Mouse (Mus musculus): ENCODE results near the gene Clock. TPM values are rescaled to one million over a fixed set of nuclear protein-coding genes. Genes with fewer than 3 reads are reported as not detected.

Clock gene
- polyA plus RNA-seq, 1 experiment, result 5.1 TPM

DNA sequence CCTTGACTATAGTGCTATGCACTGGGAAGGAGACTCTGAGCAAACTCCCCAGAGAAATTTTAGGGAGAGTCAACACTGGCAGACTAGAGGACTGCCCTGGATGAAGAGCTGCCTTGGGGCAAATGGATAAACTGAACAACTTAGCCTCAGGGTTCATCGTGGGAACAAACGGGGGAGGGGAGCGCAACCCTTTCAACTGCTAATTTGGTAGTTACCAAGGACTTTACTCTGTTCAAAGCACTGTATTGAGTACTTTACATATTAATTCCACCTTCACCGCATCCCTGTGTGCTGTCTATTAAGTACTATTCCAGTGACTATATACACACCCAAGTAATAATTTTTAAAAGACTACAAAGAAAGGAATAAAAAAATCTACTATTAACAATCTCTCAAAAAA lies 18.9 kb downstream of the Clock start:
- no peak for DNase-seq (ENCODE audit: low read depth in 1 of 2, low spot score in 2 of 2)
- TF ChIP-seq POLR2A (IDR thresholded peaks at IDR 0.05; ENCODE audit: low read depth, low read length) (no peak), CTCF (IDR thresholded peaks at IDR 0.05; ENCODE audit: extremely low read depth, insufficient read depth, insufficient read length, insufficient replicate concordance) (no peak)
- Histone ChIP-seq H3K27me3 (ENCODE audit: control insufficient read depth, insufficient read depth, low read length) (no peaks in the 10 kb centered on the region), H3K36me3 (ENCODE audit: control insufficient read depth, insufficient read depth, low read length) (no peaks in the 10 kb centered on the region), H3K27ac (ENCODE audit: insufficient read depth, low read length) (no peak overlapping the region), H3K4me3 (ENCODE audit: extremely low read depth, insufficient read depth, insufficient read length) (no peak overlapping the region), H3K4me1 (ENCODE audit: control insufficient read depth, insufficient read depth, insufficient read length) (no peaks in the 10 kb centered on the region)
- WGBS, result 91% methylated on average over 4 of the region's 4 CpGs

DNA sequence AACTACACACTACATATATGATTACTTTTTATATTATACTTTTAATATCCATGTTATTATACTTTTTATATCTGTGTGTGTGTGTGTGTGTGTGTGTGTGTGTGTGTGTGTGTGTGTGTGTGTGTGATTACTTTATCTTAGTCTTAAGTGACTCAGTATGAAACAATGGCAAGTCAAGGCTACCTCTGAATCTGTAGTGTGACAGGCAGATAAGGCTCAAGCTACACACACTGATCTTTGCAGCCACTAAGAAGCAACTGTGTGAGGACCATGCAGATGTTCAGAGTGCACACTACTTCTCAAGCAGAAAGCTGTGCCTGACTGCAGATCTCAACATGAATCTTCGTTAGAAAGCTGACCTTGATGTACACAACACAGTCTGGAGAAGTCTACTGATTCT lies 20.7 kb downstream of the Clock start:
- Histone ChIP-seq H3K4me3 (ENCODE audit: extremely low read depth, insufficient read depth, insufficient read length) (no peak overlapping the region), H3K27ac (ENCODE audit: insufficient read depth, low read length) (no peak overlapping the region), H3K4me1 (ENCODE audit: control insufficient read depth, insufficient read depth, insufficient read length) (no peaks in the 10 kb centered on the region), H3K36me3 (ENCODE audit: control insufficient read depth, insufficient read depth, low read length) (no peaks in the 10 kb centered on the region), H3K27me3 (ENCODE audit: control insufficient read depth, insufficient read depth, low read length) (no peaks in the 10 kb centered on the region)
- 88% methylated on average over 1 of the region's 1 CpGs for WGBS
- no peak for DNase-seq (ENCODE audit: low read depth in 1 of 2, low spot score in 2 of 2)
- TF ChIP-seq POLR2A (IDR thresholded peaks at IDR 0.05; ENCODE audit: low read depth, low read length) (no peak), CTCF (IDR thresholded peaks at IDR 0.05; ENCODE audit: extremely low read depth, insufficient read depth, insufficient read length, insufficient replicate concordance) (no peak)

DNA sequence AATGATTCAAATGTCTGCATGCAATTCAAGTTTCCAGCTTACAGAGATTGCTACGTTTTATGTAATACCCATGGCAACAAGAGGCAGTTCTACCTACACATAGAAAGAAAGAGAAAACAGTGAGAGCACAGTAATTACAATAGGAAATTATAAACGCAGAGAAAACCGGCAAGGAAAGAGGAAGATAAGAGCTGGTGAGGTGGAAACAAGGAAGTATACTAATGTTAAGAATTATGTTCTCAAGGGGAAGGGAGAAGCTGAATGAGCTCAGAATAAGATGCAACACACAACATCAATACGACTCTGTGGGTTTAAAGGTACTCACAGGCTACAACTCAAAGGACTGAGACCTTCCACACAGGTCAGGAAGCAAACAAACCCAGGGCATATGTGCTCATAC lies 29.6 kb downstream of the Clock start:
- Histone ChIP-seq H3K4me1 (ENCODE audit: control insufficient read depth, insufficient read depth, insufficient read length) (no peaks in the 10 kb centered on the region), H3K27me3 (ENCODE audit: control insufficient read depth, insufficient read depth, low read length) (no peaks in the 10 kb centered on the region), H3K27ac (ENCODE audit: insufficient read depth, low read length) (no peak overlapping the region), H3K36me3 (ENCODE audit: control insufficient read depth, insufficient read depth, low read length) (no peaks in the 10 kb centered on the region), H3K4me3 (ENCODE audit: extremely low read depth, insufficient read depth, insufficient read length) (no peak overlapping the region)
- DNase-seq (ENCODE audit: low read depth in 1 of 2, low spot score in 2 of 2), result no peak
- WGBS, result 29% methylated on average over 4 of the region's 4 CpGs
- TF ChIP-seq CTCF (IDR thresholded peaks at IDR 0.05; ENCODE audit: extremely low read depth, insufficient read depth, insufficient read length, insufficient replicate concordance) (no peak), POLR2A (IDR thresholded peaks at IDR 0.05; ENCODE audit: low read depth, low read length) (no peak)

DNA sequence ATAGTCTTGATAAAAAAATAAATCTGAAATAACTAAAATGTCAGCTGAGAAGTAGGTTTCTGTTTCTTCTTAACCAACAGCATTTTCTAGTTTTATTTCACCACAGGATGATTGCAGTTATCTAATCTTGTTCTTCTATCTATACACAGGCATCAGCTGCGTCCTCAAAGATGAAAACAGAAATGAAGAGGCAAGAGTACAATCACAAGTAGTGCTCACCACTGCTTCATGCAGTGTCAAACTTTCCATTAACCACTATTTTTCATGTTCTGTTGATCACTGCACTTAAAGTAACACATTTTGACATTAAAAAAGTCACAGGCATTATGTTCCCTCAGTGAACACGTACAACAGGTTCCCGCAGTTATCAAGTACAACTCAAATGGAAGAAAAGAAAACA lies 53.6 kb downstream of the Clock start:
- no peak overlapping the region for H3K4me3 ChIP-seq (ENCODE audit: extremely low read depth, insufficient read depth, insufficient read length)

DNA sequence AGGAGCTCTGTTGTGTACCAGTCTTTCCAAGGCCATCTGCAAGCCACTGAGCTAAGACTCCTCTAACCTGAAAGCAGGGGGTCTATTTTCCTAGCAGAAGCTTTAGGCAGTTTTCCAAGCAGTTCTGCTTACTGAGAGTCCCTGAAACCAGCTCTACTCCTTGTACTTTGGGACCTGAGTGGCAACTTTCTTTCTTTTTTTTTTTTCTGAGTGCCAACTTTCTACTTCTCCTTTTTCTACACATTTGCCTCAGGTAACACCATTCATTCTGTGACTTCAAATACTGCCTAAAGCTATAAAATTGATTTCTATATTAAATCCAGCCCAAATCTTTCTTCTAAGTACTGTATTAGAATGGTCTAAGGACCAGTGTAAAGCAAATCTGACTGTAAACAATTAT lies 58.1 kb downstream of the Clock start:
- H3K4me1 ChIP-seq (ENCODE audit: control insufficient read depth, insufficient read depth, insufficient read length), result no peaks in the 10 kb centered on the region
- H3K36me3 ChIP-seq (ENCODE audit: control insufficient read depth, insufficient read depth, low read length), result peaks cover 5% of the 10 kb centered on the region
- DNase-seq (ENCODE audit: low read depth in 1 of 2, low spot score in 2 of 2), result no peak
- H3K27ac ChIP-seq (ENCODE audit: insufficient read depth, low read length), result no peak overlapping the region
- H3K27me3 ChIP-seq (ENCODE audit: control insufficient read depth, insufficient read depth, low read length), result no peaks in the 10 kb centered on the region
- no peak for TF ChIP-seq CTCF (IDR thresholded peaks at IDR 0.05; ENCODE audit: extremely low read depth, insufficient read depth, insufficient read length, insufficient replicate concordance)
- TF ChIP-seq POLR2A (IDR thresholded peaks at IDR 0.05; ENCODE audit: low read depth, low read length), result no peak
- no peak overlapping the region for H3K4me3 ChIP-seq (ENCODE audit: extremely low read depth, insufficient read depth, insufficient read length)

More for the DNA sequence above, 53.6 kb downstream of the Clock start:
- no peak overlapping the region for H3K27ac ChIP-seq (ENCODE audit: insufficient read depth, low read length)
- no peak for DNase-seq (ENCODE audit: low read depth in 1 of 2, low spot score in 2 of 2)
- H3K4me1 ChIP-seq (ENCODE audit: control insufficient read depth, insufficient read depth, insufficient read length), result no peaks in the 10 kb centered on the region
- H3K27me3 ChIP-seq (ENCODE audit: control insufficient read depth, insufficient read depth, low read length), result no peaks in the 10 kb centered on the region
- no peak for TF ChIP-seq POLR2A (IDR thresholded peaks at IDR 0.05; ENCODE audit: low read depth, low read length)
- no peak for TF ChIP-seq CTCF (IDR thresholded peaks at IDR 0.05; ENCODE audit: extremely low read depth, insufficient read depth, insufficient read length, insufficient replicate concordance)
- peaks cover 3% of the 10 kb centered on the region for H3K36me3 ChIP-seq (ENCODE audit: control insufficient read depth, insufficient read depth, low read length)
- WGBS, result 85% methylated on average over 3 of the region's 3 CpGs

DNA sequence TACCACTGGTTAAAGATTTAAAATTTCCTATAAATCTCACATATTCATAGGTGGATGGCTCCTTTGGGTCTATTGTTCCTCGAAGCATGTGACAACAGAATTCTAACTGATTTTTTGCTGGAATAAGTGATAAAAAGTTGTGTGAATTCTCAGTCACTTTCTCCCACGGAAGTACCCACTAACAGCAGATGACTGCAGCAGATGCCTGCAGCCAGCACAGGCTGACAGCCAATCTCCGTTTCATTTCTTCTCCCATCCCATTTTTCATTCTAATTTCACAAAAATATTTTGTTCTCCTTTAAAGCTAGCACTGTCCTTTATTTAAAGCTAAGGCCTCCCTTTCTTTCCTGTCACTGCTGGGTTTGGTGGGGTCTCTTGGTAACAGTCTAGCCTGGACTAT lies 59.2 kb downstream of the Clock start:
- WGBS, result 93% methylated on average over 3 of the region's 3 CpGs
- no peak for DNase-seq (ENCODE audit: low read depth in 1 of 2, low spot score in 2 of 2)
- H3K27ac ChIP-seq (ENCODE audit: insufficient read depth, low read length), result no peak overlapping the region
- no peak overlapping the region for H3K4me3 ChIP-seq (ENCODE audit: extremely low read depth, insufficient read depth, insufficient read length)
- no peaks in the 10 kb centered on the region for H3K27me3 ChIP-seq (ENCODE audit: control insufficient read depth, insufficient read depth, low read length)
- peaks cover 5% of the 10 kb centered on the region for H3K36me3 ChIP-seq (ENCODE audit: control insufficient read depth, insufficient read depth, low read length)
- H3K4me1 ChIP-seq (ENCODE audit: control insufficient read depth, insufficient read depth, insufficient read length), result no peaks in the 10 kb centered on the region
- TF ChIP-seq POLR2A (IDR thresholded peaks at IDR 0.05; ENCODE audit: low read depth, low read length) (no peak), CTCF (IDR thresholded peaks at IDR 0.05; ENCODE audit: extremely low read depth, insufficient read depth, insufficient read length, insufficient replicate concordance) (no peak)

DNA sequence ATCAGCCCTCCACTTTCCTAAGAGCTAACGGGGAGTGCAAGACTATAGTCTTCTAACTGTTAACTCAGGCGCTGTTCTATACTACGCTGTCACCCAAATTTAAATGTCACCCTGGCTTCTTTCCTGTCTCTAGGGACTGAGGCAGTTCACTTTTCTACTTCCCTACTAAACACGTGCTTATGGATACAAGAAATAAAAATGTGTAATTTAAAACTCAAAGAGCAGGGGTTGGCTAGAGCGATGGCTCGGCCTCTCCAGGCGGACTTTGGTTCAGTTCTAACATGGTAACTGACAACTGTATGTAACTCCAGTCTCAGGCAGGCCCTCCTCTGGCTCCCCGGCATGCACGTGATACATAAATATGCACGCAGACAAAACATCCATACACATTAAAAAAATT lies 60.2 kb downstream of the Clock start:
- DNase-seq (ENCODE audit: low read depth in 1 of 2, low spot score in 2 of 2), result no peak
- peaks cover 6% of the 10 kb centered on the region for H3K36me3 ChIP-seq (ENCODE audit: control insufficient read depth, insufficient read depth, low read length)
- no peak overlapping the region for H3K27ac ChIP-seq (ENCODE audit: insufficient read depth, low read length)
- no peak overlapping the region for H3K4me3 ChIP-seq (ENCODE audit: extremely low read depth, insufficient read depth, insufficient read length)
- 89% methylated on average over 10 of the region's 10 CpGs for WGBS
- TF ChIP-seq POLR2A (IDR thresholded peaks at IDR 0.05; ENCODE audit: low read depth, low read length) (no peak), CTCF (IDR thresholded peaks at IDR 0.05; ENCODE audit: extremely low read depth, insufficient read depth, insufficient read length, insufficient replicate concordance) (no peak)
- no peaks in the 10 kb centered on the region for H3K4me1 ChIP-seq (ENCODE audit: control insufficient read depth, insufficient read depth, insufficient read length)
- H3K27me3 ChIP-seq (ENCODE audit: control insufficient read depth, insufficient read depth, low read length), result no peaks in the 10 kb centered on the region

All from spleen, adult 2 months (tissue).